Mouse (Mus musculus) brown adipose tissue, adult 24 weeks (tissue): ENCODE measurements around the gene Gid8. TPM values are rescaled to one million over a fixed set of nuclear protein-coding genes. Genes with fewer than 3 reads are reported as not detected.
A peak's percentile ranks its signal among the peaks of the same experiment; 100 is the strongest.
"Not testable (repeated sequence)": the region's sequence is repeated elsewhere in the genome, so short reads cannot be mapped to it uniquely, and the experiment has no call there.

ENCODE experiments used
- H3K27ac ChIP-seq: fragments of 200-500 bp; replicated peaks from 2 replicates; pipeline ENCODE4 v1.5.1; 2012; ENCODE audit warnings: low read depth, mild to moderate bottlenecking, low read length
- H3K4me1 ChIP-seq: fragments of 200-500 bp; 2 replicates; pipeline ENCODE4 v1.6.1; 2012; ENCODE audit warnings: low read length, mixed read lengths; ENCODE audit not compliant: control insufficient read depth, insufficient read depth, insufficient read length
- H3K4me3 ChIP-seq: fragments of 200-500 bp; 2 replicates; pipeline ENCODE4 v1.5.1; 2012; ENCODE audit warnings: low read depth, mild to moderate bottlenecking, low read length, moderate library complexity; ENCODE audit not compliant: insufficient read depth
- polyA plus RNA-seq: library from polyadenylated mRNA; stranded (reverse); fragments of >200 nt; gene quantifications from 2 replicates; pipeline ENCODE4 v1.2.4, GENCODE M21; 2012; ENCODE audit not compliant: missing spikeins, insufficient read depth, insufficient read length

The Gid8 gene
- polyA plus RNA-seq, 1 experiment: 72.7 TPM

DNA sequence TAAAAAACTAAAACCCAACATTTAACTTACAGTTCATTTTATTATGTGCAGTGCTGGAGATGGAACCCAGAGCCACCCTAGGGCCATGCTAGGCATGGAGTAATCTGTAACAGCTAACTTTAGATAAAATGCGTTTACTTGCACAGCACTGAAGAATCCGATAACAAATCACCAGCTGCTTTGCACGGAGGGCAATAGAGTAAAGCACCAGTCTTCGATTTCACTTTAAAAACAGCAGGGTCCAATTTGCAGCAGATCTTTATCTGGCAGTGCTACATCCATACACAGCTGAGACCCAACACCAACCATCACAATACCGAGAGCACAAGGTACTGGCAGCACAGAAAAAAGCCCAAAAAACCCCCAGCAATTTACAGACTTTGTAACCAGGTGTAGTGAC lies 6.7 kb upstream of the Gid8 start:
- Histone ChIP-seq H3K4me3 (no peak overlapping the region), H3K4me1 (peaks cover 36% of the 10 kb centered on the region), H3K27ac (no peak overlapping the region)

DNA sequence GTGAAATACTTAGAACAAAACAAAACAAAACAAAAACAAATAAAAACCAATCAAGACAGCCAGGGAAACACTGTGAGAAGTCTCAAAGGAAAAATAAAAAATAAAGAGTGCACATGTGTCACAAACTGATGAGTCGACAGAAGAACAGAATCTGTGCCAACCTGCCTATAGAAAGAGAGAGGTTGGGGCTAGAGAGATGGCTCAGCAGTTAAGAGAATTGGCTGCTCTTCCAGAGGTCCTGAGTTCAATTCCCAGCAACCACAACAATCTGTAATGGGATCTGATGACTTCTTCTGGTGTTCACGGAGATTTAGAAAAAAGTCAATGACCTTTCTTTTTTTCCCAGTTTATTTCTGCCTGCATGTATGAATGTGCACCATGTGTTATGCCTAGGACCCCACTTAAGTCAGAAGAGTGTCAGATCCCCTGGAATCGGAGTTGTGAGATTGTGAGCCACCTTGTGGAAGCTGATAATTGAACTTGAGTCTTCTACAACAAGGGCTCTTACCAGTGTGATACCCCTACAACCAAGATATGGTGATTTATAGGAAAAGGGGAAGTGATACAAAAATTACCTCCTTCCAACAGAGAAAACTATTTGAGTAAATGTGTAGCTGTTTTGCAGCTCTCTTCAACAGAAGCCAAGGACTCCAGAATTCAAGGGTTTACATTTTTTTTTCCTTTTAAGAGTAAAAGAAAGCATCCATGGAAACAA lies 6.1 kb upstream of the Gid8 start:
- Histone ChIP-seq H3K4me3 (no peak overlapping the region), H3K27ac (peak overlapping the region; percentile 96), H3K4me1 (peaks cover 35% of the 10 kb centered on the region)

GRCm38 (mm10) chr2:180704591-180704990 lies 5.3 kb upstream of the Gid8 start:
- H3K4me3 ChIP-seq: peak overlapping the region; percentile 30
- H3K4me1 ChIP-seq: peaks cover 29% of the 10 kb centered on the region
- peak overlapping the region; percentile 96 for H3K27ac ChIP-seq

GRCm38 (mm10) chr2:180705066-180705465 lies 4.9 kb upstream of the Gid8 start:
- peaks cover 28% of the 10 kb centered on the region for H3K4me1 ChIP-seq
- peak overlapping the region; percentile 96 for H3K27ac ChIP-seq
- H3K4me3 ChIP-seq: peak overlapping the region; percentile 30

GRCm38 (mm10) chr2:180705975-180706374 lies 3.9 kb upstream of the Gid8 start:
- Histone ChIP-seq H3K27ac (peak overlapping the region; percentile 96; the same call in 1 of the 2 replicates), H3K4me3 (no peak overlapping the region), H3K4me1 (peaks cover 23% of the 10 kb centered on the region)

GRCm38 (mm10) chr2:180709023-180709922 lies 644 bp upstream of the Gid8 start:
- peaks cover 21% of the 10 kb centered on the region for H3K4me1 ChIP-seq
- H3K27ac ChIP-seq: peak overlapping the region; percentile 99
- H3K4me3 ChIP-seq: peak overlapping the region; percentile 99

DNA sequence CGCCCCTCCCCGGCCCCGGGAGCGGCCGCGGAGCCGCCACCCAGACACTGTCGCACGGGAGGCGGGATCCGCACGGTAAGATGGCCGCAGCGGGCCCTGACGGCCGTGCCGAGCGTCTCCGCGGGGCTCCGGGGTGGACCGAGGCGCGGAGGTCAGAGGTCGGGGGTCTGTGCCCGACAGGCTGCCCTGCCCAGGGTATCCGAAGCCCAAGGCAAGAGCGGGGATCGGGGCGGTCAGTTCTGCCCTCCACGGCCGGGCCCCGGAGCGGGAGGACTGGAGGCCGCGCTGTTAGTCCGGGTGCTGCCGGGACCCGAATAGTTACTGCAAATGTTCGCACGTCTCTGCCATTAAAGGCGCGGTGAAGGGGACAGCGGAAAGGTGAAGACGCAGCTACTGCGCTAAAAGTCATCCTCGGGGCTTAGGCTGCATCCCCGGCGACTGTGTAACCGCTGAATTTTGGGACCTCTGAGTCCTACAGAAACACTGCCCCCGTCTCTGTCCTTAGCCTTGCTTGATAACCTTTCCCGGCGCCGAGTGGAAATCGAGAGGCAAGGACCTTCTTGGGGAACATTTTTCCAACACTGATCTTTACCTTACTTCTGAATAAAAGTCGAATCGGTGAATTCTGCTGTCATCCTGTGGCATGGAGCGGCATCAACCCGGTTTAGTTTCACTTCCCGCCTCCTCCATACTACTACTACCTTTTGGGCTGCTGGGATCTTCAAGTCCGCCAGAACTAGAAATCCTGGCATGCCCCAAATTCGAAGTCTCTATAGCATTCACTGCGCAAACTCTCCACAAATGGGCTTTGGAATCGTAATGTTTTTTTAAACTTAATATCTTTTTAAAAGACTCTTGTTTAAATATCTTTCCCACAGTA lies 599 bp downstream of the Gid8 start:
- peak overlapping the region; percentile 98 for H3K4me3 ChIP-seq
- peaks cover 10% of the 10 kb centered on the region for H3K4me1 ChIP-seq
- H3K27ac ChIP-seq: peak overlapping the region; percentile 83

GRCm38 (mm10) chr2:180711527-180711926 lies 1.6 kb downstream of the Gid8 start:
- Histone ChIP-seq H3K4me1 (peaks cover 6% of the 10 kb centered on the region), H3K27ac (no peak overlapping the region), H3K4me3 (peak overlapping the region; percentile 98; the same call in 1 of the 2 replicates)

- no peak overlapping the region for H3K4me3 ChIP-seq
- H3K27ac ChIP-seq: no peak overlapping the region
- H3K4me1 ChIP-seq: peaks cover 6% of the 10 kb centered on the region
Measured at GRCm38 (mm10) chr2:180712037-180712689, 2.2 kb downstream of the Gid8 start.

GRCm38 (mm10) chr2:180722748-180723147 lies 12.8 kb downstream of the Gid8 start:
- not testable (repeated sequence) for H3K4me3 ChIP-seq, H3K27ac ChIP-seq
- peaks cover 11% of the 10 kb centered on the region for H3K4me1 ChIP-seq

DNA sequence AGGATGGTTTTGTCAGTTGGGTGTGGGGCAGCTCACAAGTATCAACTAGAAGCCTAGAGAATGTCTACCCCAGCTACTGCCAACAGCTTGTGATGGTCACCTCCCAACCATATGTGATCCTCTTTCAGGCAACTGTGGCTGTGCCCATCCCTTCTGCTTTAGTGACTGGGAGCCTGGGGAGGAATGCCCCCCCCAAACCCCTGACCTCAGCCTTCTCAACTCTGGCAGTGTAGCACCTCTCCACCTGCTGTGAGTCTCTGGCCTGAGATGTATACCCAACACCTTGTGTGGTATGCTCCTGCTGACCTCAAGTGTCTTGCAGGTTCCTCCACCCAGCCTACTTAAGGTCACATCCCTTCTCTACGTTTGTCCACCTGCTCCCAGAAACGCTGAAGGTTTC lies 13.9 kb downstream of the Gid8 start:
- no peak overlapping the region for H3K27ac ChIP-seq
- H3K4me3 ChIP-seq: no peak overlapping the region
- peaks cover 11% of the 10 kb centered on the region for H3K4me1 ChIP-seq

- H3K27ac ChIP-seq: no peak within 1 kb of the TSS; the same call in 1 of the 2 replicates
- H3K4me3 ChIP-seq: peak within 1 kb of the TSS; percentile 47
- H3K4me1 ChIP-seq: peaks cover 11% of the 10 kb centered on the region
Measured at GRCm38 (mm10) chr2:180724585-180725413, 14.9 kb downstream of the Gid8 start, which contains the start of gene Slc17a9. Slc17a9 (plus strand) TSS chr2:180725263.

GRCm38 (mm10) chr2:180725414-180725778 lies 15.5 kb downstream of the Gid8 start:
- Histone ChIP-seq H3K4me3 (peak overlapping the region; percentile 47), H3K4me1 (peaks cover 11% of the 10 kb centered on the region), H3K27ac (no peak overlapping the region)
